Mouse (Mus musculus): Measurements from ENCODE around the gene Bicd1.

DNA sequence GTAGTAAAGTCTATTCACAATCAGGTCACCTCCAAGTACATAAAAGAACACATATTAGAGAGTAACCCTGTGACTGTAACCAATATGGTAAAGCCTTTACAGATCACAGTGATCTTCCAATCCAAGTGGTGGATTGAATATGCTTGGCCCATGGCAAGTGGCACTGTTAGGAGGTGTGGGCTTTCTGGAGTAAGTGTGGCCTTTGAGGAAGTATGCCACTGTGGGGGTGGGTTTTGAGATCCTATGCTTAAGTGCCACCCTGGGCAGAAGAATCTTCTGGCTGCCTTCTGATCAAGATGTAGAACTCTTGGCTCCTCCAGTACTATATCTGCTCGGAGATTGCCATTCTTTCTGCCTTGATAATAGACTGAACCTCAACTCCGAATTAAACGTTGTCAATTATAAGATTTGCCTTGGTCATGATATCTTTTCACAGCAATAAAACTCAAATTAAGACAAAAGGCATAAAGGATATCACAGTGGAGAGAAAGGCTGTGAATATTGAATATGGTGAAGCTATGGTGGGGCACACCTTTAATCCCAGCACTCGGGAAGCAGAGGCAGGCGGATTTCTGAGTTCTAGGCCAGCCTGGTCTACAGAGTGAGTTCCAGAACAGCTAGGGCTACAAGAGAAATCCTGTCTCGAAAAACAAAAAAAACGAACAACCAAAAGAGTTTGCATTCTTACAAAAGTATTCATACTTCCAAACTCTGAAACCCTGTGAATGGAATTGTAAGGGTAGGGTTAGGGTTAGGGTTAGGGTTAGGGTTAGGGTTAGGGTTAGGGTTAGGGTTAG lies 177.2 kb downstream of the Bicd1 start:
- TF ChIP-seq CTCF (IDR thresholded peaks at IDR 0.05; ENCODE audit: low read depth) = no peak
- TF ChIP-seq EP300 (IDR thresholded peaks at IDR 0.05; ENCODE audit: low read depth) = no peak
